Mouse (Mus musculus): Measurements from ENCODE around the gene Parp3. TPM values are rescaled to one million over a fixed set of nuclear protein-coding genes. Genes with fewer than 3 reads are reported as not detected.

The Parp3 gene
- total and polyA plus RNA-seq, 2 experiments from 2014 or later, result 2.8 to 7.2 TPM

- Histone ChIP-seq H3K4me1 (ENCODE audit: control insufficient read depth, insufficient read depth) (no peaks in the 10 kb centered on the region), H3K27me3 (ENCODE audit: control insufficient read depth, insufficient read depth, low read length) (no peaks in the 10 kb centered on the region), H3K9ac (replicated peaks; ENCODE audit: low read depth, low read length) (no peak overlapping the region), H3K4me3 (ENCODE audit: low read depth, low read length) (no peak overlapping the region), H3K27ac (ENCODE audit: low read depth) (no peak overlapping the region), H3K36me3 (replicated peaks; ENCODE audit: control insufficient read depth, insufficient read depth, low read length) (peaks cover 49% of the 10 kb centered on the region), H3K4me2 (ENCODE audit: low read depth, low read length) (no peak overlapping the region), H3K9me3 (replicated peaks; ENCODE audit: control insufficient read depth, low read length) (no peaks in the 10 kb centered on the region)
- TF ChIP-seq EP300 (IDR thresholded peaks at IDR 0.05; ENCODE audit: low read depth), result no peak
- TF ChIP-seq CTCF (IDR thresholded peaks at IDR 0.05; ENCODE audit: low read depth), result no peak
- ATAC-seq (ENCODE audit: insufficient read depth, low read depth) (no peak), DNase-seq (ENCODE audit: low spot score) (no peak)
- WGBS, result 91% methylated on average over 10 of the region's 10 CpGs
Measured at GRCm38 (mm10) chr9:106485076-106485475, 8.3 kb upstream of the Parp3 start.

DNA sequence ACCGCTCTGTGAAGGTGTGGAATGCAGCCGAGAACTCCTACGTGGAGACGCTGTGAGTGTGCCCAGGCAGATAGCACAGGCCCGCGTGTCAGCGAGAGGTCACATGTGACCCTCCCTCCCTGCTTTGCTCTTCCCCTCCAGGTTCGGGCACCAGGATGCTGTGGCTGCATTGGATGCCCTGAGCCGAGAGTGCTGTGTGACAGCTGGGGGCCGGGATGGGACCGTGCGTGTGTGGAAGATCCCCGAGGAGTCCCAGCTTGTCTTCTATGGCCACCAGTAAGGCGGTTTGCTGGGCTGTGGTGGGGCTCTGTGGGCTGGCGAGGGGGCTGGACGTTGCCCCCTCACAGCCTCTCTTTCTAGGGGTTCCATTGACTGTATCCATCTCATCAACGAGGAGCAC is 6.9 kb upstream of the Parp3 start:
- whole genome bisulfite sequencing, result 84% methylated on average over 17 of the region's 17 CpGs
- H3K4me3 ChIP-seq (ENCODE audit: low read depth, low read length), result no peak overlapping the region
- no peak overlapping the region for H3K4me2 ChIP-seq (ENCODE audit: low read depth, low read length)
- TF ChIP-seq EP300 (IDR thresholded peaks at IDR 0.05; ENCODE audit: low read depth) (no peak), CTCF (IDR thresholded peaks at IDR 0.05; ENCODE audit: low read depth) (no peak)
- no peak overlapping the region for H3K9ac ChIP-seq (replicated peaks; ENCODE audit: low read depth, low read length)
- DNase-seq (ENCODE audit: low spot score) (no peak), ATAC-seq (ENCODE audit: insufficient read depth, low read depth) (no peak)
- no peaks in the 10 kb centered on the region for H3K9me3 ChIP-seq (replicated peaks; ENCODE audit: control insufficient read depth, low read length)
- H3K27me3 ChIP-seq (ENCODE audit: control insufficient read depth, insufficient read depth, low read length), result no peaks in the 10 kb centered on the region
- peaks cover 49% of the 10 kb centered on the region for H3K36me3 ChIP-seq (replicated peaks; ENCODE audit: control insufficient read depth, insufficient read depth, low read length)
- H3K27ac ChIP-seq (ENCODE audit: low read depth), result no peak overlapping the region
- no peaks in the 10 kb centered on the region for H3K4me1 ChIP-seq (ENCODE audit: control insufficient read depth, insufficient read depth)

DNA sequence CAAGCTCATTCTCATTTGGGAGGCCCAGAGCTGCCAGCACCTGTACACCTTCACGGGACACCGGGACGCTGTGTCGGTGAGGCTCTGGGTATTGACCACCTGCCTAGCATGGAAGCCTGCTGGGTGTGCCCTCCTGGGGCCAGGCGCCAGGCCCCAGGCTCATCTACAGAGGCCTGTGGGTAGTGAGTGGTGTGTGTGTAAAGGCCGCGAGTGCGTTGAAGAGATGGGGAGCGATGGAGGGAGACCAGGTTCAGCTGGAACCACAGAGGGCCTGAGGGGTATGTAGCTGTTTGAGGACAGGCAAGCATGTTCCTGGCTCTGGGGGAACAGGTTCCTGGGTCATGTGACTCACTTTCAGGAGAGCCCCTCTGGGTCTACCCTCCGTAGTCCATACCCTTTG is 6.4 kb upstream of the Parp3 start:
- Histone ChIP-seq H3K36me3 (replicated peaks; ENCODE audit: control insufficient read depth, insufficient read depth, low read length) (peaks cover 49% of the 10 kb centered on the region), H3K4me1 (ENCODE audit: control insufficient read depth, insufficient read depth) (peaks cover 2% of the 10 kb centered on the region; the same call in 1 of the 2 replicates), H3K9ac (replicated peaks; ENCODE audit: low read depth, low read length) (no peak overlapping the region), H3K4me3 (ENCODE audit: low read depth, low read length) (no peak overlapping the region), H3K27ac (ENCODE audit: low read depth) (no peak overlapping the region), H3K27me3 (ENCODE audit: control insufficient read depth, insufficient read depth, low read length) (no peaks in the 10 kb centered on the region), H3K9me3 (replicated peaks; ENCODE audit: control insufficient read depth, low read length) (no peaks in the 10 kb centered on the region), H3K4me2 (ENCODE audit: low read depth, low read length) (no peak overlapping the region)
- DNase-seq (ENCODE audit: low spot score) (no peak), ATAC-seq (ENCODE audit: insufficient read depth, low read depth) (no peak)
- TF ChIP-seq EP300 (IDR thresholded peaks at IDR 0.05; ENCODE audit: low read depth) (no peak), CTCF (IDR thresholded peaks at IDR 0.05; ENCODE audit: low read depth) (no peak)
- 93% methylated on average over 10 of the region's 10 CpGs for WGBS

- Histone ChIP-seq H3K4me3 (ENCODE audit: low read depth, low read length) (no peak overlapping the region), H3K27me3 (ENCODE audit: control insufficient read depth, insufficient read depth, low read length) (no peaks in the 10 kb centered on the region), H3K36me3 (replicated peaks; ENCODE audit: control insufficient read depth, insufficient read depth, low read length) (peaks cover 49% of the 10 kb centered on the region), H3K9me3 (replicated peaks; ENCODE audit: control insufficient read depth, low read length) (no peaks in the 10 kb centered on the region), H3K9ac (replicated peaks; ENCODE audit: low read depth, low read length) (no peak overlapping the region), H3K4me1 (ENCODE audit: control insufficient read depth, insufficient read depth) (peaks cover 7% of the 10 kb centered on the region; the same call in 1 of the 2 replicates), H3K27ac (ENCODE audit: low read depth) (no peak overlapping the region), H3K4me2 (ENCODE audit: low read depth, low read length) (no peak overlapping the region)
- no peak for TF ChIP-seq CTCF (IDR thresholded peaks at IDR 0.05; ENCODE audit: low read depth)
- no peak for TF ChIP-seq EP300 (IDR thresholded peaks at IDR 0.05; ENCODE audit: low read depth)
- no peak for DNase-seq (ENCODE audit: low spot score)
- 87% methylated on average over 17 of the region's 17 CpGs for WGBS
- no peak for ATAC-seq (ENCODE audit: insufficient read depth, low read depth)
Measured at GRCm38 (mm10) chr9:106482578-106483115, 5.9 kb upstream of the Parp3 start.

DNA sequence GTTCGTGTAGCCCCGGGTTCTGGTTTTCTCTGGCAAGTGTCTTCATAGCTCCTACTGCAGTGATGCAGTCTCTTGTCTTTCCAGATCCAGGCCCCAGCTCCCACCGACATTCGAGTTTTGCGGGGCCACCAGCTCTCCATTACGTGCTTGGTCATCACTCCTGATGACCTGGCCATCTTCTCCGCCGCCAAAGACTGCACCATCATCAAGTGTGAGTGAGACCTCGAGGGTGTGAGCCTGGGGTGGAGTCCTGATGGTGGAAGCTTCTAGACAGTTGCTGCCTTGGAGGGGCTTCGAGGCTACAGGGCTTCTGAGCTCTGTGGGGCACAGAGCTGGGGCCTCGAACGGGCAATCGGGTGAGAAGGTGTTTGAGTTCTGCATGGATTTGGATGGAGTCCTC is 4.9 kb upstream of the Parp3 start:
- no peak for ATAC-seq (ENCODE audit: insufficient read depth, low read depth)
- no peak for TF ChIP-seq EP300 (IDR thresholded peaks at IDR 0.05; ENCODE audit: low read depth)
- TF ChIP-seq CTCF (IDR thresholded peaks at IDR 0.05; ENCODE audit: low read depth), result no peak
- Histone ChIP-seq H3K9ac (replicated peaks; ENCODE audit: low read depth, low read length) (no peak overlapping the region), H3K27me3 (ENCODE audit: control insufficient read depth, insufficient read depth, low read length) (no peaks in the 10 kb centered on the region), H3K9me3 (replicated peaks; ENCODE audit: control insufficient read depth, low read length) (no peaks in the 10 kb centered on the region), H3K4me2 (ENCODE audit: low read depth, low read length) (no peak overlapping the region), H3K4me3 (ENCODE audit: low read depth, low read length) (no peak overlapping the region), H3K27ac (ENCODE audit: low read depth) (no peak overlapping the region), H3K4me1 (ENCODE audit: control insufficient read depth, insufficient read depth) (peaks cover 12% of the 10 kb centered on the region; the same call in 1 of the 2 replicates), H3K36me3 (replicated peaks; ENCODE audit: control insufficient read depth, insufficient read depth, low read length) (peaks cover 49% of the 10 kb centered on the region)
- no peak for DNase-seq (ENCODE audit: low spot score)
- WGBS, result 89% methylated on average over 13 of the region's 13 CpGs

DNA sequence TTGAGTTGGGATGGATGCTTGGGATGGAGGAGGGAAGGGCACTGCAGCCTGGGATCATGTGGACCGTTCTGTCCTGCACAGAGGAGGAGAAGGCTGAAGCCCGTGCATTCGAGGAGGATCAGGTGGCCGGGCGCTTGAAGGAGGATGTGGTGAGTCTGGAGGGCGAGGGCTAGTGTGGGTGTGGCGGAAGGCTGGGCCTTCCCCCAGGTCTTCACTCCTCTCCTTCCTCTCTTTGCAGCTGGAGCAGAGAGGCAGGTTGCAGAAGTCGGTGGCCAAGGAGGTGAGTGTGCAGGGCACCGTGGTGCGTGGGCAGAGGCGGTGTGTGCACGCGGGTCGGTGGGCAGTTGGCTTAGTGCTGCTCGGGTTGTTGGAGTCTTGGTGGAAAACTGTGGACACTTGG is 4.3 kb upstream of the Parp3 start:
- no peak overlapping the region for H3K9ac ChIP-seq (replicated peaks; ENCODE audit: low read depth, low read length)
- WGBS, result 93% methylated on average over 15 of the region's 15 CpGs
- H3K36me3 ChIP-seq (replicated peaks; ENCODE audit: control insufficient read depth, insufficient read depth, low read length), result peaks cover 49% of the 10 kb centered on the region
- no peak for ATAC-seq (ENCODE audit: insufficient read depth, low read depth)
- H3K9me3 ChIP-seq (replicated peaks; ENCODE audit: control insufficient read depth, low read length), result no peaks in the 10 kb centered on the region
- no peak overlapping the region for H3K4me3 ChIP-seq (ENCODE audit: low read depth, low read length)
- no peak overlapping the region for H3K27ac ChIP-seq (ENCODE audit: low read depth)
- TF ChIP-seq EP300 (IDR thresholded peaks at IDR 0.05; ENCODE audit: low read depth) (no peak), CTCF (IDR thresholded peaks at IDR 0.05; ENCODE audit: low read depth) (no peak)
- no peak overlapping the region for H3K4me2 ChIP-seq (ENCODE audit: low read depth, low read length)
- peaks cover 17% of the 10 kb centered on the region for H3K4me1 ChIP-seq (ENCODE audit: control insufficient read depth, insufficient read depth)
- DNase-seq (ENCODE audit: low spot score), result no peak
- H3K27me3 ChIP-seq (ENCODE audit: control insufficient read depth, insufficient read depth, low read length), result no peaks in the 10 kb centered on the region
